ENCODE assay signal across 8 mouse cellular contexts in genomic region chr14:54912886-54913285, GRCm38 (mm10). TPM values are rescaled to one million over a fixed set of nuclear protein-coding genes. Genes with fewer than 3 reads are reported as not detected.
DNase-seq lines count a peak whose midpoint lies in the region.

Gene Slc22a17, minus strand, starts transcription at chr14:54913132.

- H3K4me3 ChIP-seq in embryonic facial prominence, embryonic 10.5 days = peak within 1 kb of the TSS; percentile 98
- peak within 1 kb of the TSS; percentile 92 for H3K4me3 ChIP-seq in megakaryocyte, embryonic 14.5 days (replicated peaks)

- peak; percentile 35 to 53 for DNase-seq in spleen, adult 18-20 months
- DNase-seq in spleen, adult 12 weeks (ENCODE audit: low spot score) = no peak
- DNase-seq in embryonic facial prominence, embryonic 10.5 days (ENCODE audit: low spot score) = peak; percentile 87
- peak; percentile 78 to 82 for DNase-seq in heart, adult 18-20 months
- DNase-seq in kidney, adult 11 months = peak; percentile 38
- peak; percentile 83 to 89 for DNase-seq in left cerebral cortex, postnatal 25 days (ENCODE audit: low spot score in 2 of 2)
- peak; percentile 84 for DNase-seq in right cerebral cortex, postnatal 25 days

- intact Hi-C loops in left cerebral cortex, postnatal 25 days (cut with DNase I) = loop anchor here (5.0 kb wide), 1 partner anchor 179 kb away; the partner anchor contains the start of genes Thtpa and Zfhx2

- WGBS in embryonic facial prominence, embryonic 10.5 days = under 1% methylated on average over 28 of the region's 28 CpGs

- H3K9me3 ChIP-seq in embryonic facial prominence, embryonic 10.5 days = no peaks in the 10 kb centered on the region
- no peaks in the 10 kb centered on the region for H3K9me3 ChIP-seq in megakaryocyte, embryonic 14.5 days

- H3K4me1 ChIP-seq in embryonic facial prominence, embryonic 10.5 days = peaks cover 46% of the 10 kb centered on the region
- H3K4me1 ChIP-seq in megakaryocyte, embryonic 14.5 days = peaks cover 22% of the 10 kb centered on the region

- peaks cover 67% of the 10 kb centered on the region for H3K36me3 ChIP-seq in embryonic facial prominence, embryonic 10.5 days (replicated peaks)
- H3K36me3 ChIP-seq in megakaryocyte, embryonic 14.5 days (replicated peaks; ENCODE audit: low read length) = no peaks in the 10 kb centered on the region

- H3K27me3 ChIP-seq in embryonic facial prominence, embryonic 10.5 days (replicated peaks; ENCODE audit: low read depth, poor library complexity, severe bottlenecking) = no peaks in the 10 kb centered on the region
- H3K27me3 ChIP-seq in megakaryocyte, embryonic 14.5 days (replicated peaks) = peaks cover 96% of the 10 kb centered on the region

- peak within 1 kb of the TSS; percentile 95 for H3K27ac ChIP-seq in embryonic facial prominence, embryonic 10.5 days (replicated peaks)

RNA-seq across cellular contexts. Expression of gene Slc22a17, which starts in this region (rescaled TPM):
- 41.4 and 45.7 TPM in 2 replicates for polyA plus RNA-seq in embryonic facial prominence, embryonic 10.5 days (2016; fragmentation: Nextera tagmentation; extraction: Ambion mirVana)
- total RNA-seq in heart, adult 18-20 months (2021) = 1 to 10 TPM; 1.9 to 2.5 TPM
- 100 to 1,000 TPM; 628 to 630 TPM for total RNA-seq in left cerebral cortex, postnatal 25 days (2021)
- polyA plus RNA-seq in megakaryocyte, embryonic 14.5 days (2012; ENCODE audit: insufficient read depth, low replicate concordance) = 0.93 and 1.1 TPM in 2 replicates

Comparison
In these comparisons a context has a peak if more than half of its experiments do, and no peak if none do; other contexts are left out.
1. RNA of gene Slc22a17 (total RNA-seq): 628 to 630 TPM in left cerebral cortex, postnatal 25 days; 1.9 to 2.5 TPM in heart, adult 18-20 months; every median in the first group is over 100 times any median in the second.
2. RNA of gene Slc22a17 (polyA plus RNA-seq): 41.4 to 45.7 TPM in embryonic facial prominence, embryonic 10.5 days; 0.93 to 1.1 TPM in megakaryocyte, embryonic 14.5 days; every median in the first group is over 10 times any median in the second.